Mouse (Mus musculus) heart, embryonic 11.5 days (tissue): ENCODE data around the gene Nupl2. TPM values are rescaled to one million over a fixed set of nuclear protein-coding genes. Genes with fewer than 3 reads are reported as not detected.

ENCODE experiments used
- ATAC-seq: fragments of 200-750 bp; cut with Nextera tagmentation; replicated peaks from 2 replicates; pipeline ENCODE4 v1.8.0; 2017; ENCODE audit warnings: moderate library complexity; ENCODE audit not compliant: insufficient number of reproducible peaks, low FRiP score, low TSS enrichment
- H3K27ac ChIP-seq: fragments of 300-500 bp; sonication (generic); 2 replicates; pipeline ENCODE4 v1.5.1; 2014; ENCODE audit warnings: mild to moderate bottlenecking, low read depth, low read length
- H3K27me3 ChIP-seq: fragments of 300-500 bp; sonication (generic); 2 replicates; pipeline ENCODE4 v1.6.1; 2014; ENCODE audit warnings: mild to moderate bottlenecking, low read length, mixed read lengths; ENCODE audit not compliant: control insufficient read depth, insufficient read depth
- H3K36me3 ChIP-seq: fragments of 300-500 bp; sonication (generic); 2 replicates; pipeline ENCODE4 v1.6.1; 2014; ENCODE audit warnings: mild to moderate bottlenecking, low read length, moderate library complexity, mixed read lengths; ENCODE audit not compliant: control insufficient read depth, insufficient read depth
- H3K4me1 ChIP-seq: fragments of 300-500 bp; sonication (generic); 2 replicates; pipeline ENCODE4 v1.6.1; 2014; ENCODE audit warnings: low read length; ENCODE audit not compliant: control insufficient read depth, insufficient read depth
- H3K4me2 ChIP-seq: fragments of 300-500 bp; sonication (generic); 2 replicates; pipeline ENCODE4 v1.6.1; 2014; ENCODE audit warnings: mild to moderate bottlenecking, moderate library complexity
- H3K4me3 ChIP-seq: fragments of 300-500 bp; sonication (generic); 2 replicates; pipeline ENCODE4 v1.5.1; 2014; ENCODE audit warnings: low read depth, low read length
- H3K9ac ChIP-seq: fragments of 300-500 bp; sonication (generic); 2 replicates; pipeline ENCODE4 v1.6.1; 2014; ENCODE audit warnings: mild to moderate bottlenecking, low read depth, low read length, moderate library complexity
- H3K9me3 ChIP-seq: fragments of 300-500 bp; sonication (generic); replicated peaks from 2 replicates; pipeline ENCODE4 v1.6.1; 2016; ENCODE audit warnings: low read length; ENCODE audit not compliant: control insufficient read depth
- WGBS: fragments of 180-500 bp; shearing (Covaris S2); extraction: QIAGEN DNeasy Blood & Tissue Kit; methylation state at CpG from one replicate; pipeline ENCODE4 v1.1.7; 2014; ENCODE audit not compliant: insufficient replicate concordance; 5-methylcytosine and 5-hydroxymethylcytosine counted together
- polyA plus RNA-seq: library from polyadenylated mRNA; unstranded; fragments of >200 nt; fragmentation: Nextera tagmentation; extraction: Ambion mirVana; gene quantifications from 2 replicates; pipeline ENCODE4 v1.2.1, GENCODE M21; 2014

Nupl2 gene
- polyA plus RNA-seq, 1 experiment from 2014 or later, result 14.6 TPM

GRCm38 (mm10) chr5:24156774-24157173 is 8.0 kb upstream of the Nupl2 start:
- no peak overlapping the region for H3K4me2 ChIP-seq
- H3K27me3 ChIP-seq, result no peaks in the 10 kb centered on the region
- no peaks in the 10 kb centered on the region; the same call in 1 of the 2 replicates for H3K36me3 ChIP-seq
- no peaks in the 10 kb centered on the region for H3K4me1 ChIP-seq
- no peaks in the 10 kb centered on the region for H3K9me3 ChIP-seq
- no peak overlapping the region for H3K9ac ChIP-seq
- ATAC-seq, result no peak
- H3K4me3 ChIP-seq, result no peak overlapping the region
- H3K27ac ChIP-seq, result no peak overlapping the region
- WGBS, result 83% methylated on average over 6 of the region's 6 CpGs

GRCm38 (mm10) chr5:24167263-24167662 is 2.5 kb downstream of the Nupl2 start:
- H3K4me2 ChIP-seq, result no peak overlapping the region
- 0 out of 2 replicates have a peak, but pooled peaks cover 3% of the 10 kb centered on the region for H3K4me1 ChIP-seq
- no peak overlapping the region for H3K4me3 ChIP-seq
- no peak for ATAC-seq
- H3K9ac ChIP-seq, result no peak overlapping the region
- WGBS, result 43% methylated on average over 5 of the region's 5 CpGs
- no peaks in the 10 kb centered on the region for H3K27me3 ChIP-seq
- no peaks in the 10 kb centered on the region for H3K9me3 ChIP-seq
- no peak overlapping the region for H3K27ac ChIP-seq
- peaks cover 5% of the 10 kb centered on the region for H3K36me3 ChIP-seq

GRCm38 (mm10) chr5:24169881-24170280 is 5.1 kb downstream of the Nupl2 start:
- Histone ChIP-seq H3K4me2 (no peak overlapping the region), H3K27me3 (no peaks in the 10 kb centered on the region), H3K27ac (no peak overlapping the region), H3K9me3 (no peaks in the 10 kb centered on the region), H3K4me1 (0 out of 2 replicates have a peak, but pooled peaks cover 3% of the 10 kb centered on the region), H3K4me3 (no peak overlapping the region), H3K36me3 (peaks cover 5% of the 10 kb centered on the region), H3K9ac (no peak overlapping the region)
- no peak for ATAC-seq
- WGBS, result 93% methylated on average over 6 of the region's 6 CpGs

GRCm38 (mm10) chr5:24172092-24172491 is 7.3 kb downstream of the Nupl2 start:
- no peak overlapping the region for H3K27ac ChIP-seq
- no peak overlapping the region for H3K9ac ChIP-seq
- no peak overlapping the region for H3K4me3 ChIP-seq
- no peak for ATAC-seq
- peaks cover 5% of the 10 kb centered on the region for H3K36me3 ChIP-seq
- H3K9me3 ChIP-seq, result no peaks in the 10 kb centered on the region
- no peaks in the 10 kb centered on the region for H3K27me3 ChIP-seq
- no peaks in the 10 kb centered on the region for H3K4me1 ChIP-seq
- H3K4me2 ChIP-seq, result no peak overlapping the region

GRCm38 (mm10) chr5:24181514-24182295 is 16.9 kb downstream of the Nupl2 start:
- no peak overlapping the region for H3K4me3 ChIP-seq
- H3K4me1 ChIP-seq, result no peaks in the 10 kb centered on the region
- no peaks in the 10 kb centered on the region for H3K9me3 ChIP-seq
- WGBS, result 88% methylated on average over 16 of the region's 16 CpGs
- H3K27me3 ChIP-seq, result no peaks in the 10 kb centered on the region
- no peak for ATAC-seq
- peaks cover 18% of the 10 kb centered on the region for H3K36me3 ChIP-seq
- no peak overlapping the region for H3K27ac ChIP-seq
- no peak overlapping the region for H3K4me2 ChIP-seq
- H3K9ac ChIP-seq, result no peak overlapping the region

GRCm38 (mm10) chr5:24182296-24182734 is 17.6 kb downstream of the Nupl2 start:
- Histone ChIP-seq H3K27me3 (no peaks in the 10 kb centered on the region), H3K4me1 (no peaks in the 10 kb centered on the region), H3K27ac (no peak overlapping the region), H3K9me3 (no peaks in the 10 kb centered on the region), H3K36me3 (peaks cover 18% of the 10 kb centered on the region), H3K4me3 (no peak overlapping the region), H3K9ac (no peak overlapping the region), H3K4me2 (no peak overlapping the region)
- no peak for ATAC-seq
- WGBS, result 81% methylated on average over 9 of the region's 9 CpGs

GRCm38 (mm10) chr5:24183096-24183495 is 18.3 kb downstream of the Nupl2 start:
- H3K9ac ChIP-seq, result no peak overlapping the region
- H3K4me1 ChIP-seq, result no peaks in the 10 kb centered on the region
- no peak overlapping the region for H3K4me2 ChIP-seq
- 85% methylated on average over 6 of the region's 6 CpGs for WGBS
- peaks cover 18% of the 10 kb centered on the region for H3K36me3 ChIP-seq
- H3K27me3 ChIP-seq, result no peaks in the 10 kb centered on the region
- H3K27ac ChIP-seq, result no peak overlapping the region
- no peak for ATAC-seq
- H3K9me3 ChIP-seq, result no peaks in the 10 kb centered on the region
- H3K4me3 ChIP-seq, result no peak overlapping the region

- H3K4me1 ChIP-seq, result no peaks in the 10 kb centered on the region
- H3K4me3 ChIP-seq, result no peak overlapping the region
- no peaks in the 10 kb centered on the region for H3K9me3 ChIP-seq
- H3K27ac ChIP-seq, result no peak overlapping the region
- no peaks in the 10 kb centered on the region for H3K27me3 ChIP-seq
- peaks cover 15% of the 10 kb centered on the region for H3K36me3 ChIP-seq
- no peak overlapping the region for H3K9ac ChIP-seq
- 89% methylated on average over 5 of the region's 5 CpGs for WGBS
- no peak for ATAC-seq
- H3K4me2 ChIP-seq, result no peak overlapping the region
Measured at GRCm38 (mm10) chr5:24184011-24184410, 19.2 kb downstream of the Nupl2 start.

GRCm38 (mm10) chr5:24188476-24188875 is 23.7 kb downstream of the Nupl2 start:
- Histone ChIP-seq H3K4me3 (no peak overlapping the region), H3K4me2 (no peak overlapping the region), H3K27me3 (no peaks in the 10 kb centered on the region), H3K9me3 (no peaks in the 10 kb centered on the region), H3K4me1 (no peaks in the 10 kb centered on the region), H3K27ac (no peak overlapping the region), H3K9ac (no peak overlapping the region), H3K36me3 (0 out of 2 replicates have a peak, but pooled peaks cover 6% of the 10 kb centered on the region)
- ATAC-seq, result no peak
- 65% methylated on average over 4 of the region's 4 CpGs for WGBS
